Mouse (Mus musculus) leukemia stem cell, adult 10-12 weeks (primary cell): ENCODE data around the gene Gpr18. TPM values are rescaled to one million over a fixed set of nuclear protein-coding genes. Genes with fewer than 3 reads are reported as not detected.

Experiments
- polyA plus RNA-seq: library from polyadenylated mRNA; stranded (reverse); fragments of >175 nt; gene quantifications from 2 replicates; pipeline ENCODE4 v1.2.3, GENCODE M21; 2012; ENCODE audit warnings: low replicate concordance

Gene Gpr18
- 5.3 and 10.6 TPM in 2 replicates for polyA plus RNA-seq

DNA sequence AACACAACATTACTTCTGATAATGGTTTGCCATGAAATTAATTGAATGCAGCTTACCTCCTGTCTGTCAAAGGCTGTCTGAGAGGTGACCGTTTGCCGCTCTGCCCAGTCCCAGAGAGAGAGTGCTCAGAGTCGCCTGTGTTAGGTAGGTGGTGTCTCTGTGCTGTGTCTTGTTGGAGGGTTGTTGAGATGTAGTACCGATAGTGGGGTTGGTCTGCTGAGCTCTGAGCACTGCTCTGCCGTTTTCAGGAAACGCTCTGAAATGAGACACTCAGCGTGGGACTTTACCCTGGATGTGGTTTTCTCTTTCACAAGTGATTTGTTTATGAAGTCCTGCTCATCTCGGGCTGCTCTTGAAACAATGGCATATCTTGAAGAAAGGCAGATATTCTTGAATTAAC, at the start of gene Gpr18:
TSS of gene Gpr18 (minus strand) at position 161 of the 400 bp plus-strand sequence.

DNA sequence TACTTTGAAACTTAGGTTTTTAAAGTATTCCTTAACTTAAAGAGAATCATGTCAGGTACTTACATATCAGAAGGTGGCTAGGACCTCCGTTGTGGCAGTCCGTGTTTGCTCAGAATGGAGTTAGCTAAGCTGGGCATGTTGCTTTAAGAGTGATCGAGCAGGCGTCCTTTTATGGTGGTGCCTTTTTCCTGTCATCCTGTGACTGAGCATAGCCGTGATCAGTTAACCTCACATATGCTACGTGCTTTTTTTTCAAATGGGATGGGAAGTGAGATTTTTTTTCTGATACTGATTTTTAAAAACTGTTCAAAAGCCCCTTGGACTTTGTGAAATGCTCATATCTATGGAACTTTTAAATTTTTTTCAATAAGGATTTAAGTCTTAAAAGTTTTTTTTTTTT, 49.4 kb upstream of the Gpr18 start, which contains the start of gene Gpr183:
TSS of gene Gpr183 (minus strand) at position 206 of the 400 bp plus-strand sequence.

DNA sequence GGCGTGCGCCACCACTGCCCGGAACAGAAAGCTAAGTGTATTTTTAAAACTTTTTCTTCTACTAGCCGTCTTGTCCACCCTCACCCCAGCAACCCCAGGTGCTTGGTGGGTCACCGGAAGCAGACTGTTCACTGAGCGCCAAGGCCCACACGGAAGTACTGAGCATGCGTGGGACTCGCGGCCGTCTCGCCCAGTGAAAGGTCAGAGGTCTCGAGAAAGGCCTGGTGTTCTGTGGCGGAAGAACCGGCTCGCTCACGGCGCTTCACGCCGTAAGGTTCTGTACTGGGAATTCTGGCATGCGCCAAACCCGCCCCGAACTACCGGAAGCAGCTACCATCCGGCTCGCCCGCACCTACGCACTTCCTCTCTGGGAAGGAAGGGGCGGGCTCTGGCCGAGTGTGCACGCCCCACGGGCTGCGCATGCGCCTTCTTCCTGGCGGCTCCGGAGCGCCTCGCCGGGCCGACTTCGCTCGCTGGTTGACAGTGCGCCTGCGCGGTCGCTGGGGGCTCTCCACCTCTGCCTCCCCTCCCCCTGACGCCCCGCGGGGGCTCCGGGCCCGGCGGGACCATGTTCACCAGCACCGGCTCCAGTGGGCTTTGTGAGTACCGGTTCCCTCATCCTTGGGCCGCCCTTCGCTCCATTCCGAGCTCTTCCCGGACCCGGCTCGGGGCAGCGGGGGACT, 37.3 kb downstream of the Gpr18 start, which contains the start of gene Ubac2:
TSS of gene Ubac2 (plus strand) at position 445 of the 683 bp plus-strand sequence.

Other genes starting within 250 kb of the Gpr18 start
- gene Dock9, start 117.9 kb downstream of the Gpr18 start, polyA plus RNA-seq = 0.47 and 0.72 TPM in 2 replicates
- gene Ubac2, start 37.2 kb downstream of the Gpr18 start, polyA plus RNA-seq = 67.4 and 67.8 TPM in 2 replicates
- 2.2 and 2.5 TPM in 2 replicates for gene Gpr183, start 49.4 kb upstream of the Gpr18 start, polyA plus RNA-seq
- not detected in 2 replicates for gene Timm8a2, start 118.9 kb upstream of the Gpr18 start, polyA plus RNA-seq
- 218 and 236 TPM in 2 replicates for gene Tm9sf2, start 191.3 kb upstream of the Gpr18 start, polyA plus RNA-seq